Mouse (Mus musculus) midbrain, embryonic 15.5 days (tissue): ENCODE data around the gene Fitm2. TPM values are rescaled to one million over a fixed set of nuclear protein-coding genes. Genes with fewer than 3 reads are reported as not detected.

Experiments used
- ATAC-seq: fragments of 200-750 bp; cut with Nextera tagmentation; replicated peaks from 2 replicates; pipeline ENCODE4 v1.8.0; 2017; ENCODE audit warnings: moderate TSS enrichment
- H3K27ac ChIP-seq: fragments of 300-500 bp; sonication (generic); 2 replicates; pipeline ENCODE4 v1.5.1; 2015; ENCODE audit warnings: mild to moderate bottlenecking, inconsistent platforms
- H3K27me3 ChIP-seq: fragments of 300-500 bp; sonication (generic); replicated peaks from 2 replicates; pipeline ENCODE4 v1.6.1; 2015; ENCODE audit warnings: inconsistent platforms
- H3K36me3 ChIP-seq: fragments of 300-500 bp; sonication (generic); replicated peaks from 2 replicates; pipeline ENCODE4 v1.6.1; 2015; ENCODE audit warnings: inconsistent platforms
- H3K4me1 ChIP-seq: fragments of 300-500 bp; sonication (generic); 2 replicates; pipeline ENCODE4 v1.6.1; 2015; ENCODE audit warnings: inconsistent platforms
- H3K4me2 ChIP-seq: fragments of 300-500 bp; sonication (generic); 2 replicates; pipeline ENCODE4 v1.6.1; 2015; ENCODE audit warnings: inconsistent platforms, mild to moderate bottlenecking, moderate library complexity
- H3K4me3 ChIP-seq: fragments of 300-500 bp; sonication (generic); 2 replicates; pipeline ENCODE4 v1.5.1; 2015; ENCODE audit warnings: mild to moderate bottlenecking, inconsistent platforms
- H3K9ac ChIP-seq: fragments of 300-500 bp; sonication (generic); 2 replicates; pipeline ENCODE4 v1.6.1; 2015; ENCODE audit warnings: mild to moderate bottlenecking, inconsistent platforms
- H3K9me3 ChIP-seq: fragments of 300-500 bp; sonication (generic); 2 replicates; pipeline ENCODE4 v1.6.1; 2016; ENCODE audit warnings: inconsistent platforms
- WGBS: fragments of 180-500 bp; shearing (Covaris S2); methylation state at CpG from one replicate; pipeline ENCODE4 v1.1.7; 2015; ENCODE audit warnings: mixed read lengths; 5-methylcytosine and 5-hydroxymethylcytosine counted together
- polyA plus RNA-seq: library from polyadenylated mRNA; unstranded; fragments of >200 nt; fragmentation: Nextera tagmentation; extraction: Ambion mirVana; gene quantifications from 2 replicates; pipeline ENCODE4 v1.2.1, GENCODE M21; 2015

Fitm2 gene
- 16.5 and 17.0 TPM in 2 replicates for polyA plus RNA-seq

- Histone ChIP-seq H3K9ac (peak within 1 kb of the TSS; percentile 83), H3K4me1 (peaks cover 10% of the 10 kb centered on the region), H3K27me3 (no peaks in the 10 kb centered on the region), H3K9me3 (no peaks in the 10 kb centered on the region), H3K4me3 (peak within 1 kb of the TSS; percentile 66), H3K27ac (peak within 1 kb of the TSS; percentile 72), H3K4me2 (peak within 1 kb of the TSS; percentile 65), H3K36me3 (peaks cover 21% of the 10 kb centered on the region)
- peak; percentile 96 for ATAC-seq
- WGBS, result under 1% methylated on average over 30 of the region's 30 CpGs
Observed at GRCm38 (mm10) chr2:163472466-163472851, at the start of gene Fitm2. Gene Fitm2, minus strand, starts transcription at chr2:163472629.

GRCm38 (mm10) chr2:163506300-163507004 lies 34.0 kb upstream of the Fitm2 start, which contains the start of gene Hnf4a:
Gene Hnf4a, plus strand, starts transcription at chr2:163506808.
- ATAC-seq, result no peak
- H3K4me3 ChIP-seq, result no peak within 1 kb of the TSS
- WGBS, result 91% methylated on average over 10 of the region's 10 CpGs
- no peaks in the 10 kb centered on the region for H3K36me3 ChIP-seq
- no peak within 1 kb of the TSS for H3K9ac ChIP-seq
- no peaks in the 10 kb centered on the region for H3K4me1 ChIP-seq
- no peaks in the 10 kb centered on the region for H3K27me3 ChIP-seq
- no peak within 1 kb of the TSS for H3K27ac ChIP-seq
- H3K4me2 ChIP-seq, result no peak within 1 kb of the TSS
- H3K9me3 ChIP-seq, result no peaks in the 10 kb centered on the region

GRCm38 (mm10) chr2:163503191-163503590 lies 30.8 kb upstream of the Fitm2 start:
- 84% methylated on average over 7 of the region's 7 CpGs for WGBS
- no peak overlapping the region for H3K9ac ChIP-seq
- no peak overlapping the region for H3K4me3 ChIP-seq
- no peak overlapping the region for H3K4me2 ChIP-seq
- no peaks in the 10 kb centered on the region for H3K36me3 ChIP-seq
- no peak for ATAC-seq
- H3K9me3 ChIP-seq, result no peaks in the 10 kb centered on the region
- no peaks in the 10 kb centered on the region for H3K27me3 ChIP-seq
- H3K27ac ChIP-seq, result no peak overlapping the region
- H3K4me1 ChIP-seq, result no peaks in the 10 kb centered on the region

GRCm38 (mm10) chr2:163502219-163502618 lies 29.8 kb upstream of the Fitm2 start:
- H3K4me1 ChIP-seq, result no peaks in the 10 kb centered on the region
- H3K27me3 ChIP-seq, result no peaks in the 10 kb centered on the region
- WGBS, result 61% methylated on average over 2 of the region's 2 CpGs
- ATAC-seq, result no peak
- no peak overlapping the region for H3K4me3 ChIP-seq
- no peak overlapping the region for H3K27ac ChIP-seq
- H3K9ac ChIP-seq, result no peak overlapping the region
- no peak overlapping the region for H3K4me2 ChIP-seq
- H3K9me3 ChIP-seq, result no peaks in the 10 kb centered on the region
- H3K36me3 ChIP-seq, result no peaks in the 10 kb centered on the region

GRCm38 (mm10) chr2:163494456-163494855 lies 22.0 kb upstream of the Fitm2 start:
- no peak overlapping the region for H3K27ac ChIP-seq
- no peaks in the 10 kb centered on the region for H3K9me3 ChIP-seq
- no peak overlapping the region for H3K9ac ChIP-seq
- no peak overlapping the region for H3K4me2 ChIP-seq
- ATAC-seq, result no peak
- H3K4me3 ChIP-seq, result no peak overlapping the region
- no peaks in the 10 kb centered on the region for H3K4me1 ChIP-seq
- H3K27me3 ChIP-seq, result no peaks in the 10 kb centered on the region
- 59% methylated on average over 6 of the region's 6 CpGs for WGBS
- H3K36me3 ChIP-seq, result no peaks in the 10 kb centered on the region

GRCm38 (mm10) chr2:163493976-163494375 lies 21.5 kb upstream of the Fitm2 start:
- ATAC-seq, result no peak
- H3K4me2 ChIP-seq, result no peak overlapping the region
- no peak overlapping the region for H3K4me3 ChIP-seq
- no peak overlapping the region for H3K27ac ChIP-seq
- H3K27me3 ChIP-seq, result no peaks in the 10 kb centered on the region
- H3K4me1 ChIP-seq, result no peaks in the 10 kb centered on the region
- no peak overlapping the region for H3K9ac ChIP-seq
- 44% methylated on average over 5 of the region's 5 CpGs for WGBS
- no peaks in the 10 kb centered on the region for H3K36me3 ChIP-seq
- no peaks in the 10 kb centered on the region for H3K9me3 ChIP-seq

- Histone ChIP-seq H3K4me2 (no peak overlapping the region), H3K27ac (no peak overlapping the region), H3K9me3 (no peaks in the 10 kb centered on the region), H3K4me1 (no peaks in the 10 kb centered on the region), H3K4me3 (no peak overlapping the region), H3K36me3 (no peaks in the 10 kb centered on the region), H3K27me3 (no peaks in the 10 kb centered on the region), H3K9ac (no peak overlapping the region)
- ATAC-seq, result no peak
- WGBS, result 15% methylated on average over 5 of the region's 5 CpGs
Observed at GRCm38 (mm10) chr2:163493031-163493430, 20.6 kb upstream of the Fitm2 start.

- no peaks in the 10 kb centered on the region for H3K4me1 ChIP-seq
- H3K9me3 ChIP-seq, result no peaks in the 10 kb centered on the region
- WGBS, result 87% methylated on average over 5 of the region's 5 CpGs
- H3K27ac ChIP-seq, result no peak within 1 kb of the TSS
- ATAC-seq, result no peak
- no peaks in the 10 kb centered on the region for H3K27me3 ChIP-seq
- no peak within 1 kb of the TSS for H3K4me3 ChIP-seq
- no peak within 1 kb of the TSS for H3K9ac ChIP-seq
- no peak within 1 kb of the TSS for H3K4me2 ChIP-seq
- no peaks in the 10 kb centered on the region for H3K36me3 ChIP-seq
Observed at GRCm38 (mm10) chr2:163492018-163492417, 19.6 kb upstream of the Fitm2 start, which contains the start of gene R3hdml. Gene R3hdml, plus strand, starts transcription at chr2:163492318.

- Histone ChIP-seq H3K4me2 (no peak overlapping the region), H3K9ac (no peak overlapping the region), H3K27ac (no peak overlapping the region), H3K36me3 (no peaks in the 10 kb centered on the region), H3K4me1 (no peaks in the 10 kb centered on the region), H3K4me3 (no peak overlapping the region), H3K27me3 (no peaks in the 10 kb centered on the region), H3K9me3 (no peaks in the 10 kb centered on the region)
- 64% methylated on average over 7 of the region's 7 CpGs for WGBS
- no peak for ATAC-seq
Observed at GRCm38 (mm10) chr2:163491351-163491750, 18.9 kb upstream of the Fitm2 start.

GRCm38 (mm10) chr2:163490656-163491055 lies 18.2 kb upstream of the Fitm2 start:
- no peak for ATAC-seq
- no peak overlapping the region for H3K4me2 ChIP-seq
- no peak overlapping the region for H3K9ac ChIP-seq
- H3K4me1 ChIP-seq, result no peaks in the 10 kb centered on the region
- WGBS, result 92% methylated on average over 17 of the region's 17 CpGs
- no peaks in the 10 kb centered on the region for H3K36me3 ChIP-seq
- H3K4me3 ChIP-seq, result no peak overlapping the region
- no peak overlapping the region for H3K27ac ChIP-seq
- H3K9me3 ChIP-seq, result no peaks in the 10 kb centered on the region
- no peaks in the 10 kb centered on the region for H3K27me3 ChIP-seq

- ATAC-seq, result no peak
- H3K9ac ChIP-seq, result no peak overlapping the region
- 49% methylated on average over 5 of the region's 5 CpGs for WGBS
Observed at GRCm38 (mm10) chr2:163489725-163490291, 17.4 kb upstream of the Fitm2 start.

GRCm38 (mm10) chr2:163487360-163487759 lies 14.9 kb upstream of the Fitm2 start:
- no peak overlapping the region for H3K4me3 ChIP-seq
- ATAC-seq, result no peak
- H3K36me3 ChIP-seq, result no peaks in the 10 kb centered on the region
- H3K27me3 ChIP-seq, result no peaks in the 10 kb centered on the region
- H3K4me2 ChIP-seq, result no peak overlapping the region
- no peak overlapping the region for H3K27ac ChIP-seq
- no peaks in the 10 kb centered on the region for H3K9me3 ChIP-seq
- 95% methylated on average over 3 of the region's 3 CpGs for WGBS
- no peak overlapping the region for H3K9ac ChIP-seq
- no peaks in the 10 kb centered on the region for H3K4me1 ChIP-seq

More at GRCm38 (mm10) chr2:163489725-163490291, 17.4 kb upstream of the Fitm2 start:
- no peaks in the 10 kb centered on the region for H3K36me3 ChIP-seq
- no peak overlapping the region for H3K4me2 ChIP-seq
- H3K27ac ChIP-seq, result no peak overlapping the region
- H3K4me1 ChIP-seq, result no peaks in the 10 kb centered on the region
- H3K4me3 ChIP-seq, result no peak overlapping the region
- no peaks in the 10 kb centered on the region for H3K27me3 ChIP-seq
- no peaks in the 10 kb centered on the region for H3K9me3 ChIP-seq
